Mouse (Mus musculus): ENCODE data around the gene Zfp385b. TPM values are rescaled to one million over a fixed set of nuclear protein-coding genes. Genes with fewer than 3 reads are reported as not detected.
A peak's percentile ranks its signal among the peaks of the same experiment; 100 is the strongest.

The Zfp385b gene
- polyA plus RNA-seq, 1 experiment from 2014 or later, result 7.7 TPM

DNA sequence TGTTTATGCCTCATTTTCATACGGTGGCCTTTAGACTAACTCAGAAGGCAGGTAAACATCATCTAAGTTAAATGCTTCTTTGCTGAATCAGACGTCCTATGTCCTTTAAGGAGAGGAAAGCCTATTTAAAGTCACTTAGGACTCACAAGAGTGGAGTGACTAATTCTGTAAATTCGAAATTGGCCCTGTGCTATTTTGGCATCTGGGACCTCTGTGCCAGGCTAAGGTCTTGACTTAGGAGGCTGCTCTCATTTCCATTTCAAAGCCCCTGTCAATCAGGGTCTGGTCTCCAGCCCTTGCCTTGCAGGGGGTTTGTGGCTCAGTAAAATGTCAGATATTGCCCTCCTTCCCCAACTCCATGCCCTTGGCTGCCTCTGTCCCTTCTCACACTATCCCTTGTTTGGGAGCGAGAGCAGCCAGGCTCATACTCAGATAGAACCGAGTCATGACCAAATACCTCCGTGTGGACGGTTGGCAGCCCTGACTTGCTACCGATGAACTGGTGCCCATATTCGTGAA is 383.1 kb downstream of the Zfp385b start:
- 70% methylated on average over 9 of the region's 9 CpGs for WGBS
- no peak for ATAC-seq (ENCODE audit: low FRiP score, low read depth)
- no peaks in the 10 kb centered on the region for H3K9me3 ChIP-seq
- H3K4me2 ChIP-seq (replicated peaks), result no peak overlapping the region
- no peak overlapping the region for H3K27ac ChIP-seq
- H3K4me3 ChIP-seq, result no peak overlapping the region
- no peaks in the 10 kb centered on the region for H3K36me3 ChIP-seq
- H3K27me3 ChIP-seq, result no peaks in the 10 kb centered on the region
- H3K9ac ChIP-seq, result no peak overlapping the region
- H3K4me1 ChIP-seq, result no peaks in the 10 kb centered on the region

DNA sequence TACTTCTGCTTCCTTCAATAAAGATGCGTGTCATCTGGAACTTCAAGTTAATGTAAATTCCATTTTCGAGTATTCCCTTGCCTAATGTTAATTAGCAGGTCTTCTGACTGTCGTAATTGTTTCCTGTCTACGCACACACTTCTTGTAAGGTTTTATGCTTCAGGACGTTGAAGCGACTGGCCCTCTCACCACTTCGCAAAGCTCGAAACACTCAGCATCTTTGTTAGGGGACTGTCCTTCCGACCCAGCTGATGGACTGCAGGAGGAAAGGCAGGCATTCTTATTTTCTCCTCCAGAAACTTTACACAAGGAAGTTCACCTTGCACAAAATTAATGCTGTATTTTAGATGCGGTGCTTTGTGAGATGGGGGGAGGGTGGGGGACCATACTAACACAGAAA is 400.0 kb downstream of the Zfp385b start:
- Histone ChIP-seq H3K36me3 (no peaks in the 10 kb centered on the region), H3K27me3 (no peaks in the 10 kb centered on the region), H3K27ac (no peak overlapping the region), H3K4me1 (no peaks in the 10 kb centered on the region), H3K4me2 (replicated peaks) (no peak overlapping the region), H3K4me3 (no peak overlapping the region), H3K9ac (no peak overlapping the region), H3K9me3 (no peaks in the 10 kb centered on the region)
- ATAC-seq (ENCODE audit: low FRiP score, low read depth), result no peak
- WGBS, result 39% methylated on average over 10 of the region's 10 CpGs

DNA sequence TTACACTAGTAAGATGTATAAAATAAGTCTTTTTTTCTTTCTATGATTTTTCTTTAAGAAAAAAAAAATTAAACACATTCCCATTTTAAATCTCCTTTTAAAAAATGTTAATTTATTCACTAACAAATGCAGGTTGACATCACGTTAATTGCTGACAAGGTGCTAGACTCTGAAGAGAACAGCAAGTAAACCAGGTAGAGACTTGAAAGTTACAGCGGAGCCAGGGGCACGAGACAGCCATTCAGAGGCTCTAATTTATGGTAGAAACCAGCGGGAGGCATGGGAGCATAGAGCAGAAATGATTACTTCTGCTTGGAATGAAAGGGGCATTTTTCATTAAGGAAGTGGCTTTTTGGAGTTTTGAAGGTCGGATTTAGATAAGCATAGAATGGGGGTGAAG is 401.4 kb downstream of the Zfp385b start:
- no peak for ATAC-seq (ENCODE audit: low FRiP score, low read depth)
- 32% methylated on average over 5 of the region's 5 CpGs for WGBS
- H3K36me3 ChIP-seq, result no peaks in the 10 kb centered on the region
- no peaks in the 10 kb centered on the region for H3K27me3 ChIP-seq
- no peak overlapping the region for H3K27ac ChIP-seq
- H3K4me1 ChIP-seq, result no peaks in the 10 kb centered on the region
- no peak overlapping the region for H3K4me3 ChIP-seq
- no peak overlapping the region for H3K9ac ChIP-seq
- no peaks in the 10 kb centered on the region for H3K9me3 ChIP-seq
- no peak overlapping the region for H3K4me2 ChIP-seq (replicated peaks)

GRCm38 (mm10) chr2:77412171-77412570 is 407.3 kb downstream of the Zfp385b start:
- H3K4me1 ChIP-seq, result no peaks in the 10 kb centered on the region
- H3K9ac ChIP-seq, result no peak overlapping the region
- H3K36me3 ChIP-seq, result no peaks in the 10 kb centered on the region
- no peak overlapping the region for H3K27ac ChIP-seq
- H3K9me3 ChIP-seq, result no peaks in the 10 kb centered on the region
- no peak for ATAC-seq (ENCODE audit: low FRiP score, low read depth)
- H3K27me3 ChIP-seq, result no peaks in the 10 kb centered on the region
- WGBS, result 91% methylated on average over 9 of the region's 9 CpGs
- H3K4me3 ChIP-seq, result no peak overlapping the region
- H3K4me2 ChIP-seq (replicated peaks), result no peak overlapping the region

DNA sequence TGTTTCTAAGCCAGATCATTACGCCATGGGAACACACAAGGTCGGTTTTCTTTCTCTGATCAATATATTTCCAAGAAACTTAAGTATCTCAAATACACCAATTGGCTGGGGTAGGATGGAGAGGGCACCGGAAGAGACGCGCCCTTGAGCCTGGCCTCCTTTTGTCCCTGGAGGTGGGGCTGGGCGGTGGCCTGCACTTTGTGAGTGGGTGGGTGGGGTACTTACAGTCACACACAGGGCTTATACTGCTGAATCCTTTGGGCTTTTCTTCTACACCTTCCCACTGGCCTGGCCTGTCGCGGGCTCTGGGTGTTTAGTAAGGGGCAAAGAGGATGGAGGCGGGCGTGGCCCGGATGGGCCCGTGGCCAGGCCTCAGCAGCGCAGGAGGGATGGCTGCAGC is 407.8 kb downstream of the Zfp385b start:
- Histone ChIP-seq H3K4me1 (no peaks in the 10 kb centered on the region), H3K36me3 (no peaks in the 10 kb centered on the region), H3K4me2 (replicated peaks) (no peak overlapping the region), H3K9ac (no peak overlapping the region), H3K27me3 (no peaks in the 10 kb centered on the region), H3K4me3 (no peak overlapping the region), H3K9me3 (no peaks in the 10 kb centered on the region), H3K27ac (no peak overlapping the region)
- WGBS, result 75% methylated on average over 13 of the region's 13 CpGs
- no peak for ATAC-seq (ENCODE audit: low FRiP score, low read depth)

- no peaks in the 10 kb centered on the region for H3K36me3 ChIP-seq
- H3K27me3 ChIP-seq, result no peaks in the 10 kb centered on the region
- no peaks in the 10 kb centered on the region for H3K4me1 ChIP-seq
- WGBS, result 49% methylated on average over 5 of the region's 5 CpGs
- no peak overlapping the region for H3K4me3 ChIP-seq
- ATAC-seq (ENCODE audit: low FRiP score, low read depth), result no peak; the same call in 1 of the 2 replicates
- H3K9ac ChIP-seq, result no peak overlapping the region
- H3K9me3 ChIP-seq, result no peaks in the 10 kb centered on the region
- no peak overlapping the region for H3K27ac ChIP-seq
- H3K4me2 ChIP-seq (replicated peaks), result no peak overlapping the region
Observed at GRCm38 (mm10) chr2:77409521-77410135, 409.8 kb downstream of the Zfp385b start.

GRCm38 (mm10) chr2:77408972-77409371 is 410.5 kb downstream of the Zfp385b start:
- no peak overlapping the region for H3K9ac ChIP-seq
- H3K4me3 ChIP-seq, result no peak overlapping the region
- no peaks in the 10 kb centered on the region for H3K36me3 ChIP-seq
- no peak overlapping the region for H3K27ac ChIP-seq
- H3K4me1 ChIP-seq, result no peaks in the 10 kb centered on the region
- WGBS, result 64% methylated on average over 7 of the region's 7 CpGs
- no peak overlapping the region for H3K4me2 ChIP-seq (replicated peaks)
- no peaks in the 10 kb centered on the region for H3K27me3 ChIP-seq
- no peak for ATAC-seq (ENCODE audit: low FRiP score, low read depth)
- H3K9me3 ChIP-seq, result no peaks in the 10 kb centered on the region

GRCm38 (mm10) chr2:77402329-77402728 is 417.1 kb downstream of the Zfp385b start:
- Histone ChIP-seq H3K4me3 (peak overlapping the region; percentile 30; the same call in 1 of the 2 replicates), H3K27me3 (0 out of 2 replicates have a peak, but pooled peaks cover 3% of the 10 kb centered on the region), H3K4me1 (peaks cover 10% of the 10 kb centered on the region), H3K27ac (no peak overlapping the region), H3K9me3 (no peaks in the 10 kb centered on the region), H3K4me2 (replicated peaks) (peak overlapping the region; percentile 62), H3K9ac (no peak overlapping the region), H3K36me3 (no peaks in the 10 kb centered on the region)
- no peak for ATAC-seq (ENCODE audit: low FRiP score, low read depth)
- WGBS, result 31% methylated on average over 13 of the region's 13 CpGs

DNA sequence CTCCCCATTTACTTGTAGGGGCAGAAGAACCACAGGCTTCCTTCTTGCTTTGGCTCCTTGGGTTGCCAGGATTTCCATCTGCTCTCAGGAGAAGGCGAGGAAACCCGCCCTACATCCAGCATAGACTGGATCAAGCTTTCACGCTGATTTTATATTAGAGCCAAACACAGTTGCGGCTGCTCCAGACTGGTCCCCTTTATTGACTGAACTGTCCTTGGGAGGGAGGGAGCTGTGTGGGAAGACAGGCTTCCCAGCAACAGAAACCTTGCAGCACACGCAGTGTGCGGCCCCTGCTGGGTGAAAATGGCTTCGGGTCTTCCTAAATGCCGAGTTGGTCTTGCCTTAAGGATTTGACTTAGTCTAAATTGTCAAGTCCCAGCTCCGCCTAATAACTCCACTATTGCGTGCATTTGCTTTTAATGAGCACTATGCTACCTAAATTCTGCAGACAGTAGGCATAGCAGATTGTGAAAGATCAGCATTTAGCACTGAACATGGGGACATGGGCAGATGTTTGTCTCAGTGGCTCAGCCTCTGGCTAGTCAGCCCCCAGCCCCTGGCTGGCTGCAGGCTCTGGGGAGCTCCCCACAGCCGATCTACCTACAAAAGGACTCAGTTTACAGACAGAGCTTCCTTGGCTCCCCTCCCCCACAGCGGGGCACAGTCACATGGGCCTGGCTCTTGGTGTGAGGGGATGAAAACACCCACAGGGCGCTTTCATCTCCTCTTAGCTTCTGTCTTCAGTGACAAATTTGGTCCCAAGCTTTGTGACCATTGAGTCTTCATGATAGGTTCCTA is 417.8 kb downstream of the Zfp385b start:
- Histone ChIP-seq H3K27me3 (0 out of 2 replicates have a peak, but pooled peaks cover 3% of the 10 kb centered on the region), H3K9ac (peak overlapping the region; percentile 60), H3K27ac (no peak overlapping the region; the same call in 1 of the 2 replicates), H3K9me3 (no peaks in the 10 kb centered on the region), H3K4me2 (replicated peaks) (peak overlapping the region; percentile 62), H3K36me3 (no peaks in the 10 kb centered on the region), H3K4me1 (peaks cover 10% of the 10 kb centered on the region), H3K4me3 (peak overlapping the region; percentile 30)
- WGBS, result 5% methylated on average over 13 of the region's 13 CpGs
- ATAC-seq (ENCODE audit: low FRiP score, low read depth), result peak; percentile 70

DNA sequence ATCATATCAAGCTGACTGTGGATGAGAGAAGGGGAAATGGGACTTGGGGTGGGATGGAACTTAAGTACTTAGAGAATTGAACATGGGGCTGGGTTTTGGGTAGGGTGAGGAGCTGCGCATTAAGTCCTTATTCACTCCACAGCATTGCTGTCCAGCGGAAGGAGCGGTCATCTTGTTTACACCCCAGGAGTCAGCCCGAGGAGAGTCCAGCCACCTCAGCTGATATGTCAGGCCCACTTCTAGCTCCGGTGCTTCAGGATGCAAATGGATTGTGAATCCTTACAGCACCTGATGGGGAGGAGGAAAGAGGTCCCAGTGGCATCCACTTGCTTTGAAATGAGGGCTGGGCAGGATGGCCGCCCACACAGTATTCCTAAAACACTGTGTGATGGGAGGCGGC is 425.6 kb downstream of the Zfp385b start:
- 94% methylated on average over 7 of the region's 7 CpGs for WGBS
- no peak for ATAC-seq (ENCODE audit: low FRiP score, low read depth)
- Histone ChIP-seq H3K4me2 (replicated peaks) (no peak overlapping the region), H3K9ac (no peak overlapping the region), H3K4me3 (no peak overlapping the region), H3K27me3 (no peaks in the 10 kb centered on the region), H3K4me1 (no peaks in the 10 kb centered on the region), H3K27ac (no peak overlapping the region), H3K9me3 (no peaks in the 10 kb centered on the region), H3K36me3 (no peaks in the 10 kb centered on the region)

DNA sequence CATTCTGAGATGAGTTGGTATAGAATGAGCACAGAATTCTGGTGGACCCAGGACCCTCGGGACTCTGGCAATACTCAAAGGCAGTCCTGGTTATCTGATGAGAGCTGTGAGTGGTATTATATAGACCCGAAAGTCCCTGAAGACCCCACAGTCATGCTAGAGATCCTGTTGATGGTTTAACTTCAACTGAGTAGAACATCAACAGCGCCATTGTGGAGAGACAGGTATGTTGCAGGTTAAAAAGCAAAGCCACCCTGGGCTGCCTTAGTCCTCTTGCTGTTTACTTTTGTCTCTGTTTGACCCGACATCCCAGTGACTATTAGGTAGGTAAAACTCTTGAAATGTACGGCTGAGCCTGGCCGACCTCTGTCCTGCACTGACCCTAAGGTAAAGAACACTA is 431.3 kb downstream of the Zfp385b start:
- no peaks in the 10 kb centered on the region for H3K9me3 ChIP-seq
- no peaks in the 10 kb centered on the region for H3K27me3 ChIP-seq
- 86% methylated on average over 6 of the region's 6 CpGs for WGBS
- H3K27ac ChIP-seq, result no peak overlapping the region
- H3K9ac ChIP-seq, result no peak overlapping the region
- no peaks in the 10 kb centered on the region for H3K36me3 ChIP-seq
- no peak for ATAC-seq (ENCODE audit: low FRiP score, low read depth)
- no peak overlapping the region for H3K4me3 ChIP-seq
- H3K4me2 ChIP-seq (replicated peaks), result no peak overlapping the region
- no peaks in the 10 kb centered on the region for H3K4me1 ChIP-seq

GRCm38 (mm10) chr2:77386515-77386914 is 432.9 kb downstream of the Zfp385b start:
- H3K4me3 ChIP-seq, result no peak overlapping the region
- no peak for ATAC-seq (ENCODE audit: low FRiP score, low read depth)
- no peaks in the 10 kb centered on the region for H3K27me3 ChIP-seq
- no peak overlapping the region for H3K27ac ChIP-seq
- no peak overlapping the region for H3K4me2 ChIP-seq (replicated peaks)
- WGBS, result 28% methylated on average over 5 of the region's 5 CpGs
- H3K36me3 ChIP-seq, result no peaks in the 10 kb centered on the region
- no peak overlapping the region for H3K9ac ChIP-seq
- H3K4me1 ChIP-seq, result no peaks in the 10 kb centered on the region
- no peaks in the 10 kb centered on the region for H3K9me3 ChIP-seq
